Mouse (Mus musculus) inflammation-experienced regulatory T-cells, adult 6 months (primary cell): Measurements from ENCODE around the gene Stk10. TPM values are rescaled to one million over a fixed set of nuclear protein-coding genes. Genes with fewer than 3 reads are reported as not detected.

Experiments
- ATAC-seq: one replicate; pipeline ENCODE4 v1.8.0; 2017
- polyA plus RNA-seq, 3 experiments: library from polyadenylated mRNA; unstranded; fragments of 100-300 nt; shearing (Covaris generic); gene quantifications; one replicate each; pipeline ENCODE4 v1.2.1; 2017

Gene Stk10
- polyA plus RNA-seq, 3 experiments from 2014 or later, result 70.6 to 116 (median 97.1) TPM

DNA sequence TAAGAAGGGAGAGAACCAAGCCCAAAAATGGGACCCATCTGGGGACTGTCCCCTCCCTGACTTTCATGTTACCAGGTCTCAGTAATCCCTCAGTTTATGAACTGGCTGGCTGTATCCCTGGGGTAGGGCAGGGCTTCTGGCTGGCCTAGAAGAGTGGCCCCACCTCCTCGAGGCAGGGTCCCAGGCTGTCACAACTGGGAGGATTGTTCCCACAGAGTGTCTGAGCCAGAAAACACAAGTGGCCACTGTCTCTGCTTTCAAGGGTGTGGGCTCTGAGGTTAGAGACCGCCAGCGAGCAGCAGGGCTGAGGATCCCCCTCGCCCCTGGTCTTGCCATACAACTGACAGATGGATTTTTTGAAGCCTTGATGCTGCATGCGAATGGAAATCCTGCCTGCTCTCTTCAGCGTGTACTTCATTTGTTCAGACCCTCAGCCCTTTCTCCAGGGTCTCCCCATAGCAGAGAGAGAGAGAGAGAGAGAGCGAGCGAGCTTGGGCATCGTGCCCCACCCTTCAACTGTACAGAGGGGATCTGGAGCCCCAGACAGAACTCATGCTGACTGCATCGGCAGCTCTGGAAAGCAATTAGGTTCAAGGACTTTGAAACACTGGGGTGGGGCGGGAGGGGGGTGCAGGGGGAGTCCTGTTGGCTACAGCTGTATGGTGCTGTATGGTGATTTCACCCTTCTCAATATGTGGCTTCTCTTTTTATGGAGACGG is 18.6 kb downstream of the Stk10 start:
- ATAC-seq, result no peak

DNA sequence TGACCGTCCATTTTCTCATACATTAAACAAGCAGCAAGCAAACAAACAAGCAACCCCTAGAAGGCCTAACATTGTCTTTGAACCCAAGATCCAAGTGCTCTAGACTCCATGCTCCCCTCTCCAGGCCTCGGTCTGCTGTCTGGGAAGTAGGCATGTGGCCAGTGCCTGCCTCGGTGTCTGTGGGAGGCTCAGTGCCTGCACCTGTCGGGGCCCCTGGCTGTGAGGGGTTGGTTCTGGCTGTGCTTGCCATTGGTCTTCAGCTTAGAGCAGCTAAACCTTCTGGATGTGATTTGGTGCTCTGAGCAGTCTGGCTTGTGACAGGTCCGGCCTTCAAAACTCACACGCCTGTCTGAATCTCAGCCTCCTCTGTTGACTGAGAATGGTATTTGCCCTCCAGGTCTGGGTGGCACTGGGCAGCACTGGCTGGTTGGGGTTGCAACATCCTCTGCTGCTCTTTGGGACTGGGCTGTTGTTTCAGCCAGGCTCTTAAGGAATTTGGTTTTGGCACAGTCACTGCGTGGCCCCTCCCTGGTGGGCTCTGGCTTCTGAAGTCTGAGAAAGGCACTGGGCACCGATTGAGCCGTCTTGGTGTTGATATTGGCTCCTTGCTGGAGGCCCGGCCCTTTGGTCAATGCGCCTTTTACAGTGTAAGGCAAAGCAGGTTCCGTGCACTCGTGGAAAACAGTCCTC is 19.4 kb downstream of the Stk10 start:
- no peak for ATAC-seq

DNA sequence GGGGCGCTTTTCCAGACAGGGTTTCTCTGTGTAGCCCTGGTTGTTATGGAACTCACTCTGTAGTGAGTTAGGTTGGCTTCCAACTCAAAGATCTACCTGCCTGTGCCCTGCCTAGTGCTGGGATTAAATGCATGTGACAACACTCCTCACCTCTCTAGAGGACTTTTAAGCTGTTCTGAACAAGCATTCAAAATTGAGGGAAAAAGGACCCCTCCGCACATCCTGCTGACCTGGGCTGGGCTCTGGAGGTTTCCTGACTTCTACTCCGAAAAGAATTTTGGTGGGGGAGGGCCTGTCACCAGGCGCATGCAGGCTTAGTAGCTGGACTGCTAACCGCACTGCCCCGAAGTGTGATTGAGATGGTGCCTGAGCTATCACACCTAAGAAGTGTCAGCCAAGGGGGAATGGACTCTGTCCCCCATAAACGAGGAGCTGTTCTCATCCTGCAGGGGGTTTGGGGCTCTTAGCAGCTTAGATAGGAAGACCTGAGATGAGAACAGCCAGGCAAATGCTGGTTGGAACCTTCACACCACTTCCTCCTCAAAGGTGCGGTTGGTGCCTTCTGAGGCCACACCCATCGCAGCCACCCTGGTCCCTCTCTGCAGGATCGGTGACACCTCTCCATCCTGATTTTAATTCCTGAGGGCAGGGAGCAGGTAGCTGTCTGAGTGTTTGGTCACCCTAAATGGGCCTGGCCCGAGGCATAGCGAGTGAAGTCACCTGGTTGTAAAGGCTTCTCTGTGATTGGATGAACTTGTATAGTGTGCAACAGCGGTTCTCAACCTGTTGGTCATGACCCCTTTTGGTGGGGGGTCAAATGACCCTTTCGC is 20.4 kb downstream of the Stk10 start:
- peak; percentile 73 for ATAC-seq

DNA sequence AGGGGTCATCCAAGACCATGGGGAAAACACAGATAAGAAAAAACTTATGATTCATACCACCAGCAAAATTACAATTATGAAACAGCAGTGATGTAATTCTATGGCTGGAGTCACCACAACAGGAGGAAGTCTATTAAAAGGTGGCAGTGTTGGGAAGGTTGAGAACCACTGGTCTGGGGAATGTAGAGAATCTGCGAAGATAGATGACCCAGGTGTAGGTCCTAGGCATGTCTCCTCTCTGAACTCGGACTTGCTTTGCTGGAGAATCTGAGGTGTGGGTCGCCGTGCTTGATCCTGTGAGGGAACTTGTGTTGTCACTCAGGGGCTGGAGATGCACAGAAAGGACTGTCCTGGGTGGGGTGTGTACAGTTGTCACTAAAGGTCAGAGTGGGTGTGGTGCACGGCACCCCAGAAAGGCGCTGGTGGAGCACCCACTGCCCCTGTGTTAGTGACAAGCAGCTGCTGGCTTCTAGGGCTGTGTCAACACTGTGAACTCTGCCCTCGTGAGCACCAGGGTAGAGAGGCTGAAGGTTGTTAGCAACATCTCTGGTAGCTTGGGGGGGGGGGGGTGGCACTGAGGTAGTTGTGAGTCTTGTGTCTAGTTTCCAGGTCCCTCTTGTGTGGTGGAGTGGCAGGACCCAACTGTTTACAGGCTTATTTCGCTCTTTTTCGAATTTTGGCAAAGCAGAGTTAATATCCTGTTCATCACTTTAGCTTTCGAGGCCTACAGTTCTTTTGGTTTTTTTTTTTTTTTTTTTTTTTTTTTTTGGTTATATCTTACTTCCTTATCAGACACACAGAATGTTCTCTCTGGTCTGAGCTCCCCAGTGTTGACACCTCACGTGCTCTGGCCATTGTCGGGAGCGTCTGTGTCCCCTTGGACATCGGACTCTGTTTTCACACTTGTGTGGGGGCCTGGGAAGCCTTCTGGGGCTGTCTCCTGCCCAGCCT is 21.3 kb downstream of the Stk10 start:
- peak; percentile 36 for ATAC-seq

DNA sequence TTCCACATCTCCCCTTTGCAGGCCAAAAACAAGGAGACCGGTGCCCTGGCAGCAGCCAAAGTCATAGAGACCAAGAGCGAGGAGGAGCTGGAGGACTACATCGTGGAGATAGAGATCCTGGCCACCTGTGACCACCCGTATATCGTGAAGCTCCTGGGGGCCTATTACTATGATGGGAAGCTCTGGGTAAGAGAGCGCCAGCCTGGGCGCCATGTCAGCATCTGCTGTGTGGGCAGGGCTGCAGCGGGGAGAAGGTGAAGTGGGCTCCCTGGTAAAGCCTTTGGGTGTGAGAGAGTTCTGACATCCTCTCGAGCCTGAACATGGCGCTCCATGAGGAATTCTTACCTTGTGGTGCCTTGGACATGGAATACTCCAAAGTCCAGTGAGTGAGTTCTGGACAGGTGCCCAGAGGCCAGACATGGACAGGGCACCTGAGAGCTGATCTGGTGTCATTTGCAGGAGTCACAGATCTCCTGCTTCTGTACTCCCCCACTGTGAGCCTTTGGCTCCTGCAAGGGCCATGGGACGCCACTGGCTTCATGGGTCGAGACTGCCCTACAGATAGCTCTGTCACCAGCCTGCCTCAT is 22.1 kb downstream of the Stk10 start:
- ATAC-seq, result no peak

DNA sequence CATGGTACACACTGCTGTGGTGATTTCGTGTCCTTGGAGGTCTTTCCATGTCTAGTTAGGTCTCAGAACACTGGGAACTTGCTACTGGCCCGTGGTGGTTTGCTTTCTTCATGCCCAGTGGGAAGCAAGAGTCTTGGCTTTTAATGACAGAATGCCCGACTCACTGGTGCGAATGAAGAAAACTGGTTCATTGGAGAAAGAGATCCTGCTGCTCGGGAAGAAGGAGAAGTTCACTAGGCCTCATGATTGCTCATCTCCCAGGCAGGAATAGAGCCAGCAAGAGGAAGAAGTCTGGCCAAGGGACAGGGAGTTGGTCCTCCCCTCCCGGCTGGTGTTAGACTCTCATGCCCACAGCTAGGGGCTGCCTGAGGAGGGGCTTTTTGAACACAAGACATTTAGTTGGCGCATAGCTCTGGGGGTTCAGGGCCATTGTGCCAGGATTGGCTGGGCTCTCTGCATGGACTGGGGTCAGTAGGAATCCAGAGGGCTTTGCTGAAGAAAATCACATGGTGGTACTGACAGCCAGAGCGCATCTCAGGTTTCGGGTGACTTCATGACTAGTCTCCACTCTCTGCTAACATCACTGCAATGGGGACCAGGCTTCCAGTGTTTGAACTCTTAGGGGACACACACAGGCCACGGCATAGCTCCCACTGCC is 23.4 kb downstream of the Stk10 start:
- ATAC-seq, result no peak

DNA sequence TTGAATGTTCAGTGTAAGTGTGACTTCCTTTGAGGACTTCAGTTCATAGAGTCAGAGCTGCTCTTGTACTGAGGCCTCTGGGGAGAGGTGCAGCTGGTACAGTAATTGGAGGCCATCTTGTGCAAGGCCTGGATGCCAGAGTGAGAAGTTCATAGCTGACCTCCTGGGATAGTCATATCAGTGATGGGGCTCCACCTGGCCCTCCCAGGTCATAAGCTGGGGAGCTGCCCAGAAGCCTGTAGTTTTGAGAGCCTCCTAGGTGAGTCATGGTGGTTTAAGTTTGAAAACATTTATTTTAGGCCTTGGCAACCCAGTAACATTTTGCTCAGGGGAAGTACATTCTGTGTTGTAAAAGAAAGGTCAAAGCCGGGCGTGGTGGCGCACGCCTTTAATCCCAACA is 24.9 kb downstream of the Stk10 start:
- ATAC-seq, result peak; percentile 22

DNA sequence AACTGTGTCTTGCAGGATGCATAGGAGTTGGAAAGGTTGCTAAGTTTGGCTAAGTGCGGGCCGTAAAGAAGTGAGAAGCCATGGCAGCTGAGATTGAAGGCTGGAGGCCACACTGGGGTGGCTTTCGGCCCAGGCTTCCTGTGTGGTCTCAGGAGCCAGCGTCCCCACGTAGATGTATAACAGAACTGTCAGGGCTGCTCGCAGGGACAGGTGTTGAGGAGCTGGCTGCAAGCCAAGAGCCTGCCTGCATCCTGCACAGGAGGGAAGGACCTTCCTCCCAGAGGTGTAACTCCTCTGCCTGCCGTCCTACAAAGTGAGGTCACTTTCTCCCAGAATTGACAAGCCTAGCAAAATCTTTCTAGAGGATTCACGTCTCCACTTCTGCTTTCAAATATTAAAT is 25.6 kb downstream of the Stk10 start:
- ATAC-seq, result peak; percentile 7

DNA sequence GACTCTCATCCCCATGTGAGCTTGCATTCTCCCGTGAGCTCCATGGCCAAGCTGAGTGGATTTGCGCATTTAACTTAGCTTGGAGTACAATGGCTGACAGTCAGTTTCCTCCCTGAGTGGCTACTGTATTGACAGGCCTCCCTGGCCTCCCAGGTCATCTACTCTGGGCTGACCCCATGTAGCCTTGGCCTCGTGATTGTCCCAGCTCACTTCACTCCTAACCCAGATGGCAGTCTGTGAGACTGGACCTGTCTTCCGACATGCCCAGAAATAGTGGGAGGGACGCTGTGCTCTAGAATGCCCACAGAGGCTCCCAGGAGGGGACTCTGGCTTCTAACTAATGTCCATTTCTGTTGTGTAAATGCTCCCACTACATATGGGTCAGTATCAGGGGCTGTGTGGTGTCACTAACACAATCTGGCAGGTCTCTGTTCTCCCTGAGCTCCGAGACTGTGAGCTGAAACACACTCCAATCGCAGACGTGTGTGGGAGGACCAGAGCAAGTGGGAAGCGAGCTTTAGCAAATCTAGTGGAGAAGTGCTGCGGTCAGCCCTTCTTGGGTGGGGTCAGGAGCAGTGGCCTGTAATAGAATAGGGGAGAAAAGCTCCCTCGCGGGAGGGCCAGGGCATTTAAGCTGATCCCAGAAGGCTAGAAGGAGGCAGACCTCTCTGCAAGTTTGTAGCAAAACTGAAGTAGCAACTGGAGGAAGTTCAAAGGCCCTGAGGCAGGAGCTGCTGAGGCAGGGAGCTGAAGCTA is 27.1 kb downstream of the Stk10 start:
- no peak for ATAC-seq

DNA sequence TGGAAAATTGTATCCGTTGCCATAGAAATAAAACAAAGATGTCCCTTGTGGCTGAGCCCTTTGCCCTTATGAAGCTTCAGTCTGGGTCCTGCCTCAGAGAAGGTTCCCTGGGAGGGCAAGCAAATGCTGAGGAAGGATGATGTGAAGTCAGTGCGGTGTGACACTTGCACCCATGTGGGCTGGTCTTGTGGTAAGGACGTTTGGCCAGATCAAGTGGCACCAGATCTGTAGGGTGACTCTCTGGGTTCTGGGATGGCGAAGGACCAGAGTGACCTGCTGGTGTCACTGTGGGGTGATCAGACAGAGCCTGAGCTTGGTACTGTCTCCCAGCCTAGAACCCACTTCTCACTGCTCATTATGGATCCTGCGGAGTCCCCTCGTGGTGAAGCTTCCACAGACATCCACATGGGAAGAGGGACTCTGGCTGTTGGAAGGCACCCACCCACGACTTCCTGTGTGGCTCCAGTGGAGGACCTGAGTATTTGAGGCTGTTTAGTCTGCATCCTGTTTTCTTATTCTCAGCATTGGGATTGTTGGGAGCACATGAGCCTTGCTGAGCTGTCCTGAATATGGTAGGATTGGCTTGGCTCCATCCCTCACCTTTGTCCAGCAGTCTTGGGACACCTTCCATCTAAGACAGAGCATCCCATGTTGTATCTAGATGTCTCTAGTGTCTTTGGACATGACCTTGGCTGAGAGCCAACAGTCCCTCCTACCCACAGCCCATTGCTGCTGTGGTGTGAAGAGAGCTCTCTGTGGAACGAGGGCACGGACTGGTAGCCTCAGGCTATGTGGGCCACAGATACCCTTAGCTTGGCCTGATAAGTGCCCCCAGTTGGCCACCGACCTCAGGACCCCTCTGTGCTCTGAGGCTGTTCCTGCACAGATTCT is 28.6 kb downstream of the Stk10 start:
- ATAC-seq, result peak; percentile 39

DNA sequence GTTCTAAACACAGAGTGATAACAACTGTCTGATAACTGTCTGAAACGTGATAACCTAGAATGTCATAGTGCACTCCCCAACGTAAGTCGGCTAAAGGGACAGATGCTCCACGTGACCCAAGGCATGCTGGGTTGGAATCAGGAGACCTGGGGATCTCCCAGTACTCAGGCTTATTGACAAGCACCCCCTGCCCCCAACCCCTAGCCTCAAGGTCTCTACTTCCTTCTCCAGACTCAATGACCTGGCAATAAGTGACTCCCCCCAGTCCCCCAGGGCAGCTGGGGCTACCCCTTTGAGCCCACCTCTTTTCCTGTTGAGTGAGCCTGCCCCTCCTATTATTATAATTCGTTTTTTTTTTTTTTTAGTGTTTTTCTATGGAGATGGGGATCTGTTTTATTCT is 29.6 kb downstream of the Stk10 start:
- no peak for ATAC-seq

DNA sequence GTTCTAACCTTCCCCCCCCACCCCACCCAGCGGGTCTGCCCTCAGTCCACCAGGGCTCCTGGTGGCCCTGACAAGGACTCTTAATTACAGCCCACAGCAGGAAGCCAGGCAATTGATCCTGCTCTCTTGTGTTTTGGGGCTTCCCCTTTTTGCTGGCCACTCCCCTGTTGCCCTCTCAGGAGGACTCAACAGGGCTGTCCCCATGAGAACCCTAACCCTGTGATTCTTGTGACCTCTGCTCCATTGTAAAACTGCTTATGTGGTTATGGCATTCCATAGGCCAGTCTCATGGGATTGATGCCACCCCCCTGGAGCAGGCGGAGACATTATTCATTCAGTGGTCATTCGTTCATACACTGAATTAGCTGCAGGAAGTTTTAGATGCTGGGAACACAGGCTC is 30.6 kb downstream of the Stk10 start:
- ATAC-seq, result peak; percentile 20

DNA sequence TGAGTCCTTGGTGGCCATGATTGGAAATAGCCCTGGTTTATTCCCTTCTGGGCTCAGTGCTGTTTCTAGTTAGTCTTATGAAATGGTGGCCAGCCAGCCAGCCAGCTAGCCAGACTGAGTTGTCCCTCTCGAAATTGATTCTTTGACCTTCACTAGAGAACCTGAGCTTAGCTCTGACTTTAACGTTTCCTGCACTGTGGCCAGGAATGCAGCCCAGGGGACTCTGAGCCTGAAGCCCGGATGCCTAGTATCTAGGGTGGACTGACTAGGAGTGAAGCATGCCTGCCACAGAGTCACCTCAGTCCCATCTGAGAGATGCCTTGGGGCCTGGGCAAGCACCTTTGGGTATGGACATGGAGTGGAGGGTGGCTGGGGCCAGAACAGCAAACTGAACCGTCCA is 31.5 kb downstream of the Stk10 start:
- ATAC-seq, result no peak

DNA sequence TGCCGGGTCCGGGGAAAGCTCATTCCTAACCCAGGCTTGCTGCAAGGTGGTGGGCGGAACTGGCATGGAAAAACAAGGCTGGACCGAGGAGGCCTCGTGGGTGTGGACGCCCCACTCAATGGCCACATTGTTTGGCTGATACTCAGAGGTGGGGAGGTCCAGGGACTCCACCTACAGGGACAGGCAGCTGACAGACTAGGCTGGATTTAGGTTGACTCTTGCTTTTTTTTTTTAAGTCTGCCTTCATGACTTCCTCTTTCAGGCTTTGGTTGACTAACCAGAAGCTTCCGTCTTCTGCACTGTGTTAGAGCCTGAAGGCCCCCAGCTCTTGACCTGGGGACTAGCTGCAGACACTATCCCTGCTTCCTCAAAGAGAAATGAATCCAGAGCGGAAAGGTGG is 32.0 kb downstream of the Stk10 start:
- peak; percentile 38 for ATAC-seq

DNA sequence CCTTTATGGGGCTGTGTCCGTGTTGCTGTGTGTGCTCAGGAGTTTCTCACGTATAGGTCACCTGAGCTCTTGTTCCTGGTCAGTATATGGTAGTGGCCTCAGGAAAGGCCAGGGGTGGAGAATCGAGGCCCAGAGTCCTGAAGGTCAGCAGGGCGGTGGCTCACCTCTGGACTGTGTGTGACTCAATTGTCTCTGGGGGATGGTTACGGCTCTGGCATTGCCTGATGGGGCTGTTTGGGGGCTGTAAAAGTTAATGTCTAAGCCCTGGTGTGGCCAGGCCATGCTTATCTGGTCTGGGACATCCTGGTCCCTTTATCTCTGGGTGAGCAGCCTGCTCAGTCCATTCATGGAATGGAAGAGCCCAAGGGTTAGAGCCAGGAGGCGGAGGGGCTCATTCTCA is 33.1 kb downstream of the Stk10 start:
- no peak for ATAC-seq

DNA sequence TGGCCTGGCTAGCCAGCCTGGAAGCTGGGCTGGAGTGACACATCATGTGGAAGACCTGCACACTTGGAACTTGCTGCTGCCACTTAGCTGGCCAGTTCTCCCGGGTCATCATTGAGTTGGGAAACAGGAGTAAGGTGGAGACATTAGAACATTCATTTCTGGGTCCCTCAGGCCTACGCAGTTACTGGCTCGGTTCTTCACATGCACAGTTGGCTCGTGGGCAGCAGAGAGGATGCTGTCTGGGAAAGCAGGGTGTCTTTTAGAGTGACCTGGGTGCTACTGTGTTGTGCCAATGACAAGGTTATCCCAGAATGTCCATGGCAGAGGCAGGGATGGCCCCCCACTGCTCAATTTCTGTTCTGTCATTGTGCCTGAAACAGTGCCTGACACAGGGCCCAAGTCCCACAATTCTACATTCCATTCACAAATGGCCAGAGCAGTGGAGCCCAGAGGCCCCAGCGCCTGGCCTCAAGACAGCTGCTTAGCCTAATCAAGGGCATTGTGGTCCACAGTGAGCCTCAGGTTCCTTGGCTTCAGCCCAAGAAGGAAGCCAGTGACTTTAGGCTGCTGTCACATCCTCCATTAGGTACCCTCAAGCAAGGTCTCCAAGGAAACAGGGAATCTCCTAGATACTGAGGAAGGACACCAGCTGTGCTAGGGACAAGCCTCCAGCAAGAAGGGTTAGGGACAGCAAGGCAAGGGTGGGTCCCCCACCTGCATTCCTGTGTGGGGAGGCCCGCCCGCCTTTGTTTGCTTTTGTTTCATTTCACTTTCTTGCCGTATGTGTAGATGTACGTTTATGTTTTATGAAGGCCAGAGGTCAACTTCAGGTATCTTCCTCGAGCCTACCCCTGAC is 34.1 kb downstream of the Stk10 start:
- no peak for ATAC-seq

DNA sequence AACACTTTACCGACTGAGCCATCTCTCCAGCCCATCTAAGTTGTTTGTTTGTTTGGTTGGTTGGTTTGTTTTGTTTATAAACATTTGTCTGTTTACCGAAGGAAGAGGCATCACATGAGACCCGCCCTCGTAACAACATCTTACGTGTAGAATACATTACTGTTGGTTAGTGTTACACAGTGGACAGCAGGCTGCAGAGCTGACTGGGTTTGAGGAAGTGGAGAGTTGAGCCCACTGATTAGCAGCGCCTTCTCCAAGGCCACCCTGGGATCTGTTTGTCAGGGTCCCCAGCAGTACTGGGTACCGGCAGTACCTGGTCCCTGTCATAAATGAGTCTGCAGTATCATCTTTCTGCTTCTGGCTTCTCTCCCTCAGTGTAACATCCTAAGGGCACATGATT is 35.0 kb downstream of the Stk10 start:
- ATAC-seq, result no peak

DNA sequence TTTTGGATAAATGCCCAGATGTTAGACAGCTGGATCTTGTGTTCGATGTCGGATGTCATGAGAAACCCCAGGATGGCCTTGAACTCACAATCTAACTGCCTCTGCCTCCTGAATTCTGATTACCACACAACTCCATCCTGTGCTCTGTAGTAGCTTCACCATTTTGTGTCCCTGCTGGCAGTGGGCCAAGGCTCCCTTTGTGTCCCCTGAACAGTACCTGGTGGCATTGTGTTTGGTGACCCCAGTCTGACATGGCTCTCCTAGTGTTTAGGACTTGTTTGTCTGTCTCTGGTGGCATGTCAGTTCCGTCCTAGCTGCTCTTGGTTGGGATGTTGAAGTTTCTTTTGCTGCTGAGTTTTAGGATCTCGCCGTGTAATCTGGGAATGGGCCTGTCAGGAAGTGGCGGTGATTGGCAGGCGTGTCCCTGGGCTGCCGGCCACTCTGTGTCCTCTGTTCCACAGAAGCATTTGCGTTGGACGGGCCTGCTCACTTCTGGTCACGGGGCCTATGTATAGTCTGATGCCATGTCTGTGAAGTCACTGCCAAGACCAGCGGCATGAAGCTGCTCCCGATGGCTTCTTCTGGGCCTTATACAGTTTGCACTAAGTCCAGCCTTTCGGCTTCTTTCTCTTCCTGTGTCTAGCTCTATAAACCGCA is 35.7 kb downstream of the Stk10 start:
- no peak for ATAC-seq
